Mouse (Mus musculus): Measurements from ENCODE around the gene Tgif2.

DNA sequence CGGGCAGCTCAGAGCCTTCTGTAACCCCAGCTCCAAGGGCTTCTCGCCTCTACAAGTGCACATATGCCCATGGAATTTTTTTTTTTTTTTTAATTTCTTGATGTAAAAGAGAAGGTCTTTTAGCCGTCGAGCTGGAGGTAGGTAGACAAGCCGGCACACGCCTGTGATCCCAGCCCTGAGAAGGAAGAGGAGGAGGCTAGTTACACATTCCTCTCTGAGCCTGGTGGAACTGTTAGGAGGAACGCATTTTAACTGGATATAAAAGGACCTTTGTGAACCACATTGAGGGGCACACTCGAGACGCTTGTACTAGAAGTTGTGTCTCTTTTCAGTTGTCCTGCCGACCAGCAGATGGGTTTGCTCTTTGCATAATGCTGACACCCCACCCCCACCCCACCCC, 4.9 kb downstream of the Tgif2 start:
- TF ChIP-seq FLI1 (IDR thresholded peaks at IDR 0.05; ENCODE audit: low read length) = no peak
- no peak for TF ChIP-seq GATA1 (IDR thresholded peaks at IDR 0.05; ENCODE audit: borderline replicate concordance, low read length)
